26 mouse cellular contexts compared by ENCODE assay signal in genomic region chr19:26068553-26068952, GRCm38 (mm10).
DNase-seq lines count a peak whose midpoint lies in the region; ATAC-seq and TF ChIP-seq lines count a peak whose summit lies in the region.
"Had no signal": no experiment of that assay in that cellular context is flagged by ENCODE, and none has a peak within 500 bp of the region (broad histone marks: within the 10 kb centered on the region; RNA-seq: fewer than 3 reads in every experiment).

No protein-coding gene starts in this region.

- no peak for DNase-seq in embryonic facial prominence, embryonic 14.5 days (ENCODE audit: low spot score)
- DNase-seq in embryonic facial prominence, embryonic 10.5 days (ENCODE audit: low spot score), result no peak
- DNase-seq in midbrain, embryonic 11.5 days (ENCODE audit: low spot score, missing footprints), result no peak
- no peak for DNase-seq in midbrain, postnatal 0 days (ENCODE audit: low spot score)
- DNase-seq in brain, embryonic 14.5 days (ENCODE audit: low read depth), result peak; percentile 49
- DNase-seq: adrenal gland, adult 8-10 months; adrenal gland, postnatal 25 days; cerebellum, adult 18-20 months; cerebellum, adult 9-11 months; cerebellum, postnatal 25 days; embryo, embryonic 11 days; gastrocnemius, postnatal 25 days; heart, adult 18-20 months; heart, postnatal 10 days; heart, postnatal 36 days had no signal

- no peaks in the 10 kb centered on the region for H3K36me3 ChIP-seq in embryonic facial prominence, embryonic 14.5 days (ENCODE audit: control insufficient read depth, insufficient read depth, low read length)
- H3K36me3 ChIP-seq in embryonic facial prominence, embryonic 10.5 days (replicated peaks), result no peaks in the 10 kb centered on the region
- H3K36me3 ChIP-seq in midbrain, embryonic 11.5 days (ENCODE audit: control insufficient read depth, insufficient read depth, low read length), result no peaks in the 10 kb centered on the region
- H3K36me3 ChIP-seq in midbrain, postnatal 0 days (ENCODE audit: insufficient read depth, low read length), result no peaks in the 10 kb centered on the region
- no peaks in the 10 kb centered on the region for H3K36me3 ChIP-seq in hindbrain, embryonic 13.5 days
- H3K36me3 ChIP-seq: embryonic facial prominence, embryonic 15.5 days; forebrain, embryonic 12.5 days; heart, embryonic 12.5 days; heart, embryonic 15.5 days; hindbrain, embryonic 10.5 days had no signal

- TF ChIP-seq CTCF in midbrain, postnatal 0 days (IDR thresholded peaks at IDR 0.05), result no peak
- no peak for TF ChIP-seq CTCF in brain, embryonic 14.5 days (IDR thresholded peaks at IDR 0.05; ENCODE audit: borderline replicate concordance, extremely low read depth, insufficient read depth, insufficient read length)

- ATAC-seq in embryonic facial prominence, embryonic 14.5 days (ENCODE audit: low read depth), result peak; percentile 74; the same call in 1 of the 2 replicates
- 0 out of 2 replicates have a peak, but pooled peaks have one; percentile 27 for ATAC-seq in midbrain, embryonic 11.5 days (ENCODE audit: low FRiP score)
- no peak for ATAC-seq in midbrain, postnatal 0 days (ENCODE audit: low FRiP score)
- no peak for ATAC-seq in hindbrain, embryonic 13.5 days (ENCODE audit: low FRiP score)
- ATAC-seq: activated CD4-positive, CD25-positive, alpha-beta regulatory T cell, adult 4 months; hindbrain, postnatal 0 days; inflammation-experienced regulatory T-cells, adult 6 months; intestine, embryonic 16.5 days had no signal

- H3K9ac ChIP-seq in embryonic facial prominence, embryonic 14.5 days (ENCODE audit: low read depth, low read length), result no peak overlapping the region
- H3K9ac ChIP-seq in midbrain, embryonic 11.5 days (ENCODE audit: low read length), result no peak overlapping the region
- no peak overlapping the region for H3K9ac ChIP-seq in midbrain, postnatal 0 days (replicated peaks; ENCODE audit: low read length, poor library complexity, severe bottlenecking)
- H3K9ac ChIP-seq in hindbrain, embryonic 13.5 days, result no peak overlapping the region
- H3K9ac ChIP-seq: embryonic facial prominence, embryonic 15.5 days; forebrain, embryonic 12.5 days; heart, embryonic 12.5 days; heart, embryonic 15.5 days; hindbrain, embryonic 14.5 days had no signal

- WGBS in embryonic facial prominence, embryonic 14.5 days, result 65% methylated on average over 2 of the region's 2 CpGs
- 66% methylated on average over 2 of the region's 2 CpGs for WGBS in embryonic facial prominence, embryonic 10.5 days
- WGBS in midbrain, embryonic 11.5 days, result 26% methylated on average over 2 of the region's 2 CpGs
- WGBS in midbrain, postnatal 0 days, result 37% methylated on average over 2 of the region's 2 CpGs
- WGBS in hindbrain, embryonic 13.5 days, result 88% methylated on average over 2 of the region's 2 CpGs

- no peak for TF ChIP-seq POLR2A in brain, embryonic 14.5 days (IDR thresholded peaks at IDR 0.05; ENCODE audit: borderline replicate concordance, extremely low read depth, insufficient read depth, insufficient read length, poor library complexity, severe bottlenecking)

- no peaks in the 10 kb centered on the region for H3K4me1 ChIP-seq in embryonic facial prominence, embryonic 14.5 days (ENCODE audit: control insufficient read depth, insufficient read depth, low read length)
- H3K4me1 ChIP-seq in embryonic facial prominence, embryonic 10.5 days, result no peaks in the 10 kb centered on the region
- H3K4me1 ChIP-seq in midbrain, embryonic 11.5 days (ENCODE audit: control insufficient read depth, insufficient read depth, low read length), result 0 out of 2 replicates have a peak, but pooled peaks cover 4% of the 10 kb centered on the region
- no peaks in the 10 kb centered on the region for H3K4me1 ChIP-seq in midbrain, postnatal 0 days (ENCODE audit: insufficient read depth, low read length)
- no peaks in the 10 kb centered on the region for H3K4me1 ChIP-seq in hindbrain, embryonic 13.5 days (replicated peaks)
- H3K4me1 ChIP-seq: embryonic facial prominence, embryonic 15.5 days; forebrain, embryonic 12.5 days; heart, embryonic 12.5 days; heart, embryonic 15.5 days; hindbrain, embryonic 10.5 days had no signal

- H3K4me3 ChIP-seq in embryonic facial prominence, embryonic 14.5 days (ENCODE audit: low read depth, low read length), result no peak overlapping the region
- no peak overlapping the region for H3K4me3 ChIP-seq in embryonic facial prominence, embryonic 10.5 days
- H3K4me3 ChIP-seq in midbrain, embryonic 11.5 days (ENCODE audit: low read depth, low read length), result no peak overlapping the region
- H3K4me3 ChIP-seq in midbrain, postnatal 0 days (ENCODE audit: low read depth, low read length), result no peak overlapping the region
- no peak overlapping the region for H3K4me3 ChIP-seq in hindbrain, embryonic 13.5 days
- H3K4me3 ChIP-seq: embryonic facial prominence, embryonic 15.5 days; forebrain, embryonic 12.5 days; heart, embryonic 12.5 days; heart, embryonic 15.5 days; hindbrain, embryonic 10.5 days had no signal

- H3K27me3 ChIP-seq in embryonic facial prominence, embryonic 14.5 days (replicated peaks; ENCODE audit: control insufficient read depth, insufficient read depth, low read length), result no peaks in the 10 kb centered on the region
- no peaks in the 10 kb centered on the region for H3K27me3 ChIP-seq in embryonic facial prominence, embryonic 10.5 days (replicated peaks; ENCODE audit: low read depth, poor library complexity, severe bottlenecking)
- no peaks in the 10 kb centered on the region for H3K27me3 ChIP-seq in midbrain, embryonic 11.5 days (ENCODE audit: control insufficient read depth, insufficient read depth, low read length)
- no peaks in the 10 kb centered on the region for H3K27me3 ChIP-seq in midbrain, postnatal 0 days (ENCODE audit: insufficient read depth, low read length)
- H3K27me3 ChIP-seq in hindbrain, embryonic 13.5 days, result no peaks in the 10 kb centered on the region
- H3K27me3 ChIP-seq: embryonic facial prominence, embryonic 15.5 days; forebrain, embryonic 12.5 days; heart, embryonic 12.5 days; heart, embryonic 15.5 days had no signal

- no peaks in the 10 kb centered on the region for H3K9me3 ChIP-seq in embryonic facial prominence, embryonic 14.5 days (ENCODE audit: control insufficient read depth, low read length)
- no peaks in the 10 kb centered on the region for H3K9me3 ChIP-seq in embryonic facial prominence, embryonic 10.5 days
- H3K9me3 ChIP-seq in midbrain, embryonic 11.5 days (ENCODE audit: control insufficient read depth, low read length), result no peaks in the 10 kb centered on the region
- H3K9me3 ChIP-seq in midbrain, postnatal 0 days (ENCODE audit: low read length), result no peaks in the 10 kb centered on the region
- no peaks in the 10 kb centered on the region for H3K9me3 ChIP-seq in hindbrain, embryonic 13.5 days
- H3K9me3 ChIP-seq: embryonic facial prominence, embryonic 15.5 days; forebrain, embryonic 12.5 days; heart, embryonic 12.5 days; heart, embryonic 15.5 days; hindbrain, embryonic 10.5 days had no signal

- no peak overlapping the region for H3K4me2 ChIP-seq in embryonic facial prominence, embryonic 14.5 days (ENCODE audit: low read depth, low read length)
- no peak overlapping the region for H3K4me2 ChIP-seq in midbrain, embryonic 11.5 days
- no peak overlapping the region for H3K4me2 ChIP-seq in midbrain, postnatal 0 days (ENCODE audit: low read depth, low read length, poor library complexity, severe bottlenecking)
- H3K4me2 ChIP-seq in hindbrain, embryonic 13.5 days, result no peak overlapping the region
- H3K4me2 ChIP-seq: embryonic facial prominence, embryonic 15.5 days; forebrain, embryonic 12.5 days; heart, embryonic 12.5 days; heart, embryonic 15.5 days; hindbrain, embryonic 14.5 days had no signal

- H3K27ac ChIP-seq in embryonic facial prominence, embryonic 14.5 days (replicated peaks; ENCODE audit: low read depth, low read length), result no peak overlapping the region
- no peak overlapping the region for H3K27ac ChIP-seq in embryonic facial prominence, embryonic 10.5 days (replicated peaks)
- no peak overlapping the region for H3K27ac ChIP-seq in midbrain, embryonic 11.5 days (ENCODE audit: low read depth, low read length)
- H3K27ac ChIP-seq in midbrain, postnatal 0 days (ENCODE audit: low read depth, low read length), result no peak overlapping the region
- H3K27ac ChIP-seq in hindbrain, embryonic 13.5 days, result no peak overlapping the region
- H3K27ac ChIP-seq: embryonic facial prominence, embryonic 15.5 days; forebrain, embryonic 12.5 days; heart, embryonic 15.5 days; hindbrain, embryonic 10.5 days; hindbrain, embryonic 14.5 days; hindbrain, postnatal 0 days had no signal

Comparison
In these comparisons a context has a peak if more than half of its experiments do, and no peak if none do; other contexts are left out.
1. ATAC-seq: peak in embryonic facial prominence, embryonic 14.5 days (single experiment) and midbrain, embryonic 11.5 days (single experiment); none in midbrain, postnatal 0 days (single experiment) and hindbrain, embryonic 13.5 days (single experiment).